Mouse (Mus musculus) activated CD4-positive, CD25-positive, alpha-beta regulatory T cell (primary cell): ENCODE results near the gene Fam98b. TPM values are rescaled to one million over a fixed set of nuclear protein-coding genes. Genes with fewer than 3 reads are reported as not detected.

ENCODE experiments used
- polyA plus RNA-seq, 2 experiments: library from polyadenylated mRNA; unstranded; fragments of 100-300 nt; shearing (Covaris generic); gene quantifications; one replicate each; pipeline ENCODE4 v1.2.1; 2017

Gene Fam98b
- 1 to 10 TPM; 1.9 to 3.7 TPM for polyA plus RNA-seq

DNA sequence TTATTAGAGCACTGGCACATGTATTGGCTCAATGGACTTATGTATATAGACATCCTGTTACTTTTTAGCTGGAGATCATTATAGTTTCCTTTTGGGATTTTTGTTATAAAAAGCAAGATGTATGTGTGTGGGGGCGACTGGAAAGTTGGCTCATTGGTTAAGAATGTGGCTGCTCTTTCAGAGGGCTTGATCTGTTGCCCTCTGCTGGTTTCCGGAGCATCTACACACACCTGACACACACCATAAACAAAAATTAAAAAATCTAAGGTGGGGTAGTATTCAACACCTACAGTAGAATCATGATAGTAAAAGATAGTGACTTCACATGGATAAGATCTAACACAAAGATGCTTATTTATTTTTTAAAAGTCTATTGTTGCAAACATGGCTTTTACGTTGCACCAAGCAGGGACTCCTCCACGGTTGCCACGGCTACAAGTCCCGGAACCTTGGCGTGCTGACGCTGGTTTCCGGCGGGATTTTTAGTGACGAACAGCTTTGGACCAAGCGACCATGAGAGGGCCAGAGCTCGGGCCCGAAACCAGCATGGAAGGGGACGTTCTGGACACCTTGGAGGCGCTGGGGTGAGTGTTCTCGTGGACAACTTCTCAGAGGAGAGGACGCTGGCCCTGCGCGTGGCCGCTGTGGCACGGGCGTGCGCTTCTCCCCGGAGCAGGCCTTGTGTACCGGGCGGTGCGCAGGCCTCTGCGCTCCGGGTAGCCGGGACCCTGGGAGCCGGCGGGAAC, at the start of gene Fam98b:
Fam98b (plus strand) TSS at position 485 of the 746 bp plus-strand sequence.

Other genes with a start within 250 kb of the Fam98b start
- gene Spred1, start 128.4 kb upstream of the Fam98b start, polyA plus RNA-seq, result 1 to 10 TPM; 5.2 to 6.0 TPM
- 100 to 1,000 TPM; 203 to 241 TPM for gene Rasgrp1, start 93.3 kb downstream of the Fam98b start, polyA plus RNA-seq